Mouse (Mus musculus) Muller cell, postnatal 12 days (primary cell): ENCODE data around the gene Specc1.

ENCODE experiments used
- DNase-seq: peaks from one replicate; pipeline ENCODE4 v3.0.0-alpha.2; 2015; ENCODE audit errors: inconsistent ontology term

Specc1 gene

DNA sequence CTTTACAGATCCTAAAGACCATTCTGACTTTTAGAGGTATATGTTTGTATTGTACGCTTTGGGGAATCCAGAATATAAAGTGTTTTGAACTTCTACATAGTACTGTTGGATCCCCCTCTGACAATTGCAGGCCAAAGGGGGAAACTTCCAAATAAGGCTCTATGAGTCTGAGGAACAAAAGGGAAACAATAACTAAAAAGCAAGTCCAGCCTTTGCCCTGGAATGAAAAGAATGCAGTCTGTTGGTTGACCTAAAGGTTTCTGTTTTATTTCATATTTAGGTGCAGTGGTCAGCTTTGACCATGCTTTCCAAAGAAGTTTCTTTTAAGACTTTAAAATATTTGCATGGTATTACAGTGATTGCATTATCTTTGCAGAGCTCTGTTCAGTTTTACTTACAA lies 130.5 kb downstream of the Specc1 start:
- peak; percentile 55 for DNase-seq

DNA sequence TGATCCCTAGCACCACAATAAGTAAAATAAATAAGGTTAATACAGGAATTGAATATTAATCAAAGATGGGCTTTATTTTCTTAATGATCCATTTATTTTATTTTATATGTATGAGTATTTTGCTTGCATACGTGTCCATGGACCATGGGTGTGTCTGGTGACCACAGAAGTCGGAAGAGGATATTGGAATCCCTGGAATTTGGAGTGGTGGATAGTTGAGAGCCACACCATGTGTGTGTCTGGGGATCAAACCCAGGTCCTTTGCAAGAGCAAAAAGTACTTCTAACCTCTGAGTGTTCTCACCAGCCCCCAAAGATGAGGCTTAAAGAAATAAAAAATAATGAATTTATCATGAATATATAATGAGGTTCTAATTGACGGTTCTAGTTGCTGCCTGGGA lies 132.1 kb downstream of the Specc1 start:
- DNase-seq: no peak

DNA sequence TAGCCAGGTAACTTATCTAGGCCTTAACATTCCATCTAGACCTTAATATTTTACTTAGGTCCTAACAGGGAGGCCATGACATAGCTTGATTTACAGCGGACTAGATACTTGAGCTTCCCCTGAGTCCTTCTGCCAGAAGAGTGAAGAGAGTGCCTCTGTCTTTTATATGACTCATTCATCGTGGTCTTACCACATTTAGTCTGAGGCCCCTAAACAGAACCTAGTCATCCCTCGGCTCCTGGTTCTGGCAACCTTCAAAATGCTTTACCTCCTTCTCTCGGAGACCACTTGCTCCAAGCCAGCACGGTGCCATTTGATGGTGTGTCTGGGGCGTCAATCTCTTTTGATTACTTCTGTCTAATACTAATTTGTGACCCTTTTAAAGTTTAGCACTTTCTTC lies 133.8 kb downstream of the Specc1 start:
- DNase-seq: peak; percentile 36

DNA sequence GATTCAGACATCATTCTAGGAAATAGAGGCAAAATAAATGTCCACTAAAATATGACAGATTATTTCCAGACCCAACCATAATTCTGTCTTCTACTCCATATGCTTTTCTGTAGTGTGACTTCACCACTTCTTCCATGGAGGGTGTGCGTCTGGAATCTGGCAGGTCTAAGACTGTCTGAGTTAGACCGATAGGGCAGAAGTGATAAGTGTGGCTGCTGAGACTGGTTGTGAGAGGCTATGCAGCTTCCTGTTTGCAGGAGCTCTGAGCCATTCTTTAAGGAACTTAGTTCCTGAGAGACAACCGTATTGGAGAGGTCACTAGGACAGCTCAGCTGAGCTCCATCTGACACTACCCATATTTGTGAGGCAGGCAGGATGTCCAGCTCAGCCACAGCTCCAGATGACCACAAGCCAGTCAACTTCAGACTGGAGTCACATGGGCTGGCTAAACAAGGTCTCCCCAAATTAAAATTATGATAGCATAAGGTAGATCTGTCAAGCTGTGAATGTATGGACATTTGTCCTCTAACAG lies 146.9 kb downstream of the Specc1 start:
- DNase-seq: no peak

DNA sequence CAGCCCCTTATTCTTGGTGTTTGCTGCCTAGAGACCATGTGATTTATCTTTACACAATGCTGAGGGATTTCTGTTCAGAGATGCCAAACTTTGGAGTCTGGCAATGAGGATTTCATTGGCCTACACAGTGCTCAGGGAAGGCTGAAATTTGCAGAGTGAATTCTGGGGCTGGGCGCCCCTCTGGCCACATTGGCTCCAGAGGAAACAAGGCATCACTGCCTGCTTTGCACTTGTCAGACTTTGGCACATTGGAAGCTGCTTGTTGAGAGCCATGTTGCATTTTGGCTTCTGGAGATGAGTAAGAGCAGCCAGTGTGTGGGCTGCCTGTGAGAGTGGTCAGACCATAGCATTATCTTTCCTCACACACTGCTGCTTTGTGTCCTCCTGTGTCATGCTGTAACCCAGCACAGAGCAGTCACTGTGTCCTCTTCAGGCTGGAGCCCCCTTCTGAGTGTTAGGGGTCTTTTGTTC lies 149.9 kb downstream of the Specc1 start:
- DNase-seq: peak; percentile 56

DNA sequence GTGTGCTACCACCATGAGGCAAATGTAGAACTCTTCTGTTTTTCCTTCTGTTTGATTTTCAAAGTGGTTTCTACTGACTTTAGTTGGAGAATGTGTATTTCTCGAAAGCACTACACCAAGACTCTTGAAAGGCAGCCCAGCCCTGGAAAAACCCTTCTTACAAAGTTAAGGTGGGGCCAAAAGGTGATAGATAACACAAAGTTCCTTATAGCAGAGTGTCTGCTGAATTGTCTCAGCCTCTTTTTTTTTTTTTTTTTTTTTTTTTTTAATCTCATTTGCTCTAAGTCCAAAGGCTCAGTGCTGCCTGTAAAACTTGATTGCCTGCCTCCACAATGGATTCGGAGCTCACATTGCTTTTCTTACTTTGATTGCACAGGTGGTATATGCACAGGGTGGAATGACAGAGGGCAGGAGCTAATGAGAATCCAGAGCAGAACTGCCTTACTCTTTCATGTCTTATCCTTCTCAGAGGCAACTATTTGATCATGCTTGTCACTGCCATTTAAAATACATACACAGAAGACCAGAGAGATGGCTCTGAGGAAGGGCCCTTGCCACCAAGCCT lies 150.8 kb downstream of the Specc1 start:
- no peak for DNase-seq

DNA sequence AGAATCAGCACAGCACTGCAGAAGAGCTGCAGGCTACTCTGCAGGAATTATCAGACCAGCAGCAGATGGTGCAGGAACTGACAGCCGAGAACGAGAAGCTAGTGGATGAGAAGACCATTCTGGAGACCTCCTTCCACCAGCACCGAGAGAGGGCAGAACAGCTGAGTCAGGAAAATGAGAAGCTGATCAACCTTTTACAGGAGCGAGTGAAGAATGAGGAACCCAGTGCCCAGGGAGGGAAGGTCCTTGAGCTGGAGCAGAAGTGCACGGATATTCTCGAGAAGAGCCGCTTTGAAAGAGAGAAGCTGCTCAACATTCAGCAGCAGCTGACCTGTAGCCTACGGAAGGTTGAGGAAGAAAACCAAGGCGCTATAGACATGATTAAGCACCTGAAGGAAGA lies 162.0 kb downstream of the Specc1 start:
- no peak for DNase-seq

DNA sequence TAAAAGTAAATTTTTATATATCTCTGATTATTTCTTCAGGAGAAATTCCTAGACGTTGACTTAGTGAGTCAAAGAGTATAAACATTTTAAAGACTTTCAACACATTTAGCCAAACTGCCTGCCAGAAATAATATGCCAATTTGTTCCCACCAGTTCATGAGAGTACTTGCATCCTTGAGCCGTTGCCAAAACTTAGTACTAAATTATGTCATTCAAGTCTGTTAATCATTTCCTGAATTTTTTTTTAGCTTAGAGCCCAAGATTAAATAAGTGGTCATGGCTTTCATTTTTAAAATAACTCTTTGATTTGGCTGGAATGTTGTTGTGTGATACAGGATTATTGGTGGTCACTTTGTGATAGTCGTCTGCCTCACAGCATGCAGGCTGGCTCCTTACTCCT lies 163.3 kb downstream of the Specc1 start:
- peak; percentile 57 for DNase-seq

DNA sequence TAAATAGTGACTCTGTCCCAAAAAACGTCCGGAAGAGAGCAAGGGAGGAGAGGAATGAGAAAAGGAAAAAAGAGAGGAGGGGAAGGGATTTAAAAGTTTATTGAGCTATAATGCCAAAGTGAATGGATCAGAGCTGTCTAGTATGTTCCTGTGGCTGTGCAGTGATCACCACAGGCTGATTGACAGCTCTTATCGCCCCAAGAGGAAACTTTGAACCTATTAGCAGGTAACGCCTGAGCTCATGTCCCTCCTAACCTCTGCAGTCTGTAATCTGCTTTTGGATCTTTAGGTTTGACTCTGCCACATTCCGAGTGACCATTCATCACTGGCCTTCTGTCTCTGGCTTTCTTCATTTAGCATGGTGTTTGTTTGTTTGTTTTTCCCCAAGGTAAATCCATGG lies 164.8 kb downstream of the Specc1 start:
- DNase-seq: no peak

DNA sequence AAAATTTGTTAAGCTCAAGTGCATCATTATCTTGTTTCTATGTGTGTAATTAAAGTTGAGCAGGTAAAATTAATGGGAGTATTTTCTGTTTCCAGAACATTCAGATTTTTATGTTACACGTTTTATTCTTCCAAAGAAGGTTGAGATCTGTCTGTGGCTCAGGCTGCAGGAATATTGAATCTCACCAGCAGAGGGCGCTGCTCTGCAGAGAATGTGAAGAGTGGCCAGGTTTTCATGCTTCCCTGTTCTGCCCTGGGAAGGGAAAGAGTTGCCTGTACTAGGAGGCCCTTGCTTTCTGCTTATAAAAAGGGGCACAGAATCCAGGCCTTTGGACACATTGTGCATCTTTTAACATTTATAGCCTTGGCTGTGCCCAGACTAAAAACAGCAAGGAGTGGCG lies 171.1 kb downstream of the Specc1 start:
- DNase-seq: peak; percentile 43

DNA sequence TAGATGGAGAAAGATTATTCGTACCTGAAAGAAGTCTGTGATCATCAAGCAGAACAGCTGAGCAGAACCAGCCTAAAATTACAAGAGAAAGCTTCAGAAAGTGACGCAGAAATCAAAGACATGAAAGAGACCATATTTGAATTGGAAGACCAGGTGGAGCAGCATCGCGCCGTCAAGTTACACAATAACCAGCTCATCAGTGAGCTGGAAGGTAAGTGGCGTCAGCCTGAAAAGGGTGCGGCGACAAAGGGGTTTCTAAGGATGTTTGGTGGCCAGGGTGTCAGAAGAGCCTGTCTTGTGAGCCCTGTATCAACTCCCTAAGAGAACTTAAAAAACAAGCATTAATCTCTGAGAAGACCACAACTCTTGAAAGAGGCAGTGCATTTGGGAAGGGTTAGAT lies 171.6 kb downstream of the Specc1 start:
- no peak for DNase-seq

DNA sequence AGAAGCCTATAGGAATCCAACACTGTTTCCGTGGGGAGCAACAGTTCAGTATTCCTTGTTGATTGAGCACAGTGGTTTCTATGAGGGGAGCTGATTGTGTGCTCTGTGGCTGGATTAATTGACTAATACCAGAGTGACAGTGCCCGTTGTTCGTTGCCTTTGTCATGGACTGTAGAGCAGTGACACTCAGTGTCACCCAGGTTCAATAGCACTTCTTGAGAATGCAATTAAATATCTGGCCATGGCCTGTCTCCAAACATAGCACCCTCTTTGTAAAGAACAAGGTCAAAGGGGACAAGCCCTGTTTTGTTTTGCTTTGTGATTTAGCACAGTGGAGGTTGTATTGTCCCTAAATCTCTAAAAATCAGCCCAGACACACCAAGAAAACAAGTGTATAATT lies 173.6 kb downstream of the Specc1 start:
- peak; percentile 67 for DNase-seq

DNA sequence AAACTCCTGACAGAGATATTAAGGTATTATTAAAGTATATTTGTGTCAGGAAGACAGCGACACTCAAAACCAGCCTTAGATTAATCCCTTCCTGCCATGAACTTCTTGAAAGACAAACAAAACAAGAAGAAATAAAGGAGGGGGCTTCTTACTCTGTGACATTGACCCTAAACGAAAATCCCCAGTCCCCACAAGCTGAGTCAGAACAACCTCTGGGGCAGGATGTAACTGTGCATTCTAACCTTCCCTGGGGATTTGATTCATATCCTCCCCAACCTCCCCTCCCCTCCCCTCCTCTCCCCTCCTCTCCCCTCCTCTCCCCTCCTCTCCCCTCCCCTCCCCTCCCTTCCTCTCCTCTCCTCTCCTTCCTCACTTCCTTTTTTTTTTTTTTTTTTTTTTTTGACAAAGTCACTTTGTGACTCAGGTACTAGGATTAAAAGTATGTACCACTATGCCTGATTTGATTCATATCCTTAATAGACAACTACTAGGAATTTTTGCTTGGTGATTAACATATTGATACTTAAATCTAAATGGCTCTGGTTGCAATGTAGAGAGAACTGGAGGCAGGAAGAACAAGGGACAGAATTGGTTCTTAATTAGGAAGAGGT lies 174.2 kb downstream of the Specc1 start:
- DNase-seq: no peak

DNA sequence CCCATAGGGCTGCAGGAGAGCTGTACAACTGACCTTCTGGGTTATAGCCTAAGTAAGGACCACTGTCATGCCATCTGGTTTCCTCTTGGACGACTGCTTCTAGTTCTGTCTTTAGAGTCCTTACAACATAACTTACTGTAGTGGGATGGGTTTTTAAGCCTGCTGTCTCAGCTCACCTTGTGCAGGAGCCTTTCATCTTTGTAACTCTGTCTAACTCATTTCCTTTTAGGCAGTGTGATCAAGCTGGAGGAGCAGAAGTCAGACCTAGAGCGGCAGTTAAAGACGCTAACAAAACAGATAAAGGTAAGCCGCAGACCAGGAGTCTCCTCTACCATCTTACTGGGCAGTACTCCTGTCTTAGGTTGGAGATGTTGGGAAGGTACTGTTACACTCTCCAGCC lies 175.0 kb downstream of the Specc1 start:
- no peak for DNase-seq

DNA sequence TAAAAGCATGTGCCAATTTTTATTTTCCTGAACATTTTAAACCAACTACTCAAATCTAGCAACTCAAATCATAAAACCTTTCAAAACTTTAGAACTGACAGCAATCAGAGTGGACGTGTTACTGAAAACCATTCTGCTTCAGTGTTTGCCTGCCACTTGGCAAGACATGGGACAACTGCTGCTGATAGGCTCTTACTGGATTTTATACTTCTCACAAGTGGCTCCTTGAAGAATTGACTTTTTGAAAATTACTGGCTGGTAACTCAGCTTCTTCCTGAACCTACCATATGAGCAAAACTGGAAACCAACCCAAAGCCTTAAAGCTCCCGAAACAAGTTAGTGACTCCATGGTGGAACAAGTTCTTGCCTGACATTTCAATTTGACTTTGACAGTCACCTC lies 177.6 kb downstream of the Specc1 start:
- DNase-seq: no peak

DNA sequence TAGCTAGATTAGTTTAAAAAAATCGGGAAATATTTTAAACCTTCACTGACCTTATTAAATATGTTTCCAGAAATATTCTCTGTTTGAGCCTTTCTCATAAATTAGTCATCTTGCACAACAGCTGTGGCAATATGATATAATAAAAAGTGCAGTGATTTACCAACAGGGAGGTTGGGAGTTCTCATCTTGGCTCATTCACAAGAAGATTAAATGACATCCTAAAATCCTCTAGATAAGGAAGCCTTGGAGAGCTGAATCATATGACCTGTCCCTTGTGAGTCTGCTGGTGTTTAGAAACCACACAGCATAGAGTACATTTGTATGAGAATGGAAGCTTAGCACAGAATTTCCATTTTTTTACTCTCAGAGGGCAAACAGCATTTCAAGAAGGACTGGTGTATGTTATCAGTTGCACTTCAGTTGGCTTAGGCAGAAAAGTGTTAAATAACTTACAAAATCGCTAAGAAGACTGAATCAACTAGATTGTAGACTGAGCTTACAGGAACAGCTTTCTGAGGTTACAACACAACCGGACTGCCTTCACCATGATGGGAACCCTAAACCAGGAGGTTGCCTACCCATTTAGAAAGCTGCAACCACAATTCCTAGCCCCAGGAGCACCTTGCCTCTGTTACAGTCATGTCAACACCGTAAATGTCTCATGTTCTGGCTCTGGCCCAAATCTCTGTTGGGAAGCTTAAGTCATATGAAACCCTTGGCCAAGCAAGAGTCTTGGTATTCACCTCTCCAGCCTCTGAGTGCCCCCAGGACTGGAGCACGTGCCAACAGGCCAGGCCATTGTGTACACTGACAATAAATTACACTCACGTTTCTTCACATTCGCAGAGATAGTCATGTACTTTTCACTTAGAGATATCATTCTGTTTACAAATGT lies 188.9 kb downstream of the Specc1 start:
- no peak for DNase-seq

DNA sequence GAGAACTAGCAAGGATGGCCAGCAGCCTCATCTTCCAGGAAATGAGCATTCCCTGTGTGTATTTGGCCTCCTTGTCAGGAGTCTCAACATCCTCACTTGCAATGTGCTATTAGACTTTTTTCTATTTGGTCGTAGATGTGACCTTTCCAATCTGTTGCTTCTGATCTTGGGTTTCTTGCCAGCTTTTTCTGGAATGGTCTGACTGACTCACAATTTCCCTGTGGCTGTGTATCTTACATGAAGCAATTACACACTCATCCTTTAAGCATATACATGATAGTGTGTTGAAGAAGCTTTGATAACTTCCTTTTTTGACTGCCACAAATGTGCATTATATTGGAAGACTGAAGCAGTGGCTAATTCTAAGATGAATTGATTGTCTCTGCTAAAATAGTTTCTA lies 190.1 kb downstream of the Specc1 start:
- DNase-seq: peak; percentile 5

DNA sequence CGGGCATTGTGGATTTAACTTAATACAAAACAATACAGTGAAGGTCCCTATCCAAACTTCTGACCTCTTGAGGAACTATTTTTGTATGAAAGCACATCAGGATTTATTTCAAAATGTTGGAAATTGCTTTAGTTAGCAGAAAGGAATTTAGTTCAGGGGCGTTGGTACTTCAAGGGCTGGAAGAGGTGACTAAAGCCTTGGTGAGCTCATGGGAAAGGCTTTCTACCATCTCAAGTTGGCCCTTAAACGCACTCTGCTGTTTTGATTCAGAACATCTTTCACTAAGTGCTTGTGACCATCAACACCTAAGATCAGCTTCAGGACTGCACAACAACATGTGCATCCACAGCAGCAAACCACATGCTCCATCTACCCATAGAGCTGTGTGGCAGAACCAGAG lies 191.5 kb downstream of the Specc1 start:
- DNase-seq: peak; percentile 23

DNA sequence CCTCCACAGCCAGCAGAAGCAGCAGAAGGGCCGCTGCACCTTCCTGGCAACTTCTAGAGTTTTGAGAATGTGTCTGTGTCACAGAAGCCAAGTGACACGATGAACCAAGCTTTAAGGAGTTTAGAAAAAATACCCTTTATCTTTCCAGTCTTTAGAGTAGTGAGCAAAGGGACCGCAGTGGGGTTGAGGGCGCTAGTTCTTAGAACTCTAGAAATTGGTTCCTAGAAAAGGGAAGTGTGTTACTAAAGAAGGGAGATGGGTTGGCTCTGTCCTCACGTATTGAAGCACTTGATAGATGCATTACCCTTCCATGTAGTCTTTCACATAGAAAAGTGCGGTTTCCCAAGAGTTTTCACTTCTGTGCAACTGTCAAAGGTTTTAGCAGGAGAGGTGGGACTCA lies 191.9 kb downstream of the Specc1 start:
- DNase-seq: no peak

DNA sequence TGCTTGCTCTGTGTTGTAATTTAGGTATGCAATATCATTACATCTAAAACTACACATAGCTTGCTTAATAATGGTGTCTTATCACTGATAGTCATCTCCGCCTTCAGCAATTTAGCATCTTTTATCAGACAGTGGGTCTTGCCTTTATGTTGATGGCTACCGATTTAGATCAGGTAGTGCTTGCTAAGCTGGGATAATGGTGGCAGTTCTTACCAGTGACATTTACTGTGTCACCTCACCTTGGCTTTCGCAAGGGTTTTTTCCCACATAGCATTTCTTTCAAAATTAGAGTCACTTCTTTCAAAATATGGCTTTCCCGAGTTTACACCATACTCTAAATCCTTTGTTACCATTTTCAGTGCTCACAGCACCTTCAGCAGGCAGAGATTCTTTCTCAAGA lies 196.5 kb downstream of the Specc1 start:
- no peak for DNase-seq

DNA sequence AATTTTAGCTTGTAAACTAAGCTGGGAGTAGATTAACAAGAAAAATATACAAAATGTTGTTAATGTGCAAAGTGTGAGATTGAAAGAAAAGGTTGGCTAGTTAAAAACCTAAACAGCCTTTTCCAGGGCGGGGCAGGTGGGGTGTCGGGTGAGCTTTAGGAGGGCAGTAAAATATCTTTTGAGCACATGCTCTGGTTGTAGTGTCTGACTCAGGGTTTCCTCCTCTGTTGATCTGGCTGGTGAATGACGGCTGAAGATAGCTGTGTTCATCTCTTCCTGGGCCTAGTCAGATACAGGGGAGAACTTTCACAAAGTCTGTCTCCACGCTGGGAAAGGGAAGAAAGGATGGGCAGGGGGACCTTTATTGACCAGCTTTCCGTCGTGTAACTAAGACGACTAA lies 203.2 kb downstream of the Specc1 start:
- DNase-seq: no peak

DNA sequence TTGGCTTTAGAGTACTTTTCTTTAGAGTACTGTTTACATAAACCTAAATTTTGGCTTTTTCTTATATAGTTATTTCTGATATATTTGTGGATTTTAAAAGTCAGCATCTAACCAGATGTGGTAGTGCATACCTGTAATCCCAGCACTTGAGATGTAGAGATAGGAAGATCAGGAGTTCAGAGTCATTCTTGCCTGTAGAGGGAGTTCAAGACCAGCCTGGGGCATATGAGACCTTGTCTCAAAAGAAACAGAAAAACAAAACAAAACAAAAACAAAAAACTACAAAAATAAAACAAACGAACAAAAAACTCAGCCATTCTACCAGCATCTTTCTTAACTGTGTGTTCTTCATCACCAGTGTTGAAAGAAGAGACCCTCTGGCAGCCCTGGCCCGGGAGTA lies 204.9 kb downstream of the Specc1 start:
- DNase-seq: no peak

DNA sequence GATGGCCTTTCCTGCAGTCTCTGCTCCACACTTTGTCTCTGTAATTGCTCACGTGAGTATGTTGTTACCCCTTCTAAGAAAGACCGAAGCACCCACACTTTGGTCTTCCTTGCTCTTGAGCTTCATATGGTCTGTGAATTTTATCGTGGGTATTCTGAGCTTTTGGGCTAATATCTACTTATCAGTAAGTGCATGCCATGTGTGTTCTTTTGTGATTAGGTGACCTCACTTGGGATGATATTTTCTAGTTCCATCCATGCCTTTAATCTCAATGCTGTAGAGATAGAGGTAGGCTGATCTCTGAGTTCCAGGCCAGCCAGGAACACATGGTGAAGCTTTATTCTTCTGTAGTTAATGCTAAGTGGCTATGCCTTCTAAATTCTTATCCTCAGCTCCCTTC lies 207.8 kb downstream of the Specc1 start:
- DNase-seq: no peak
